Mouse (Mus musculus) bone marrow, adult 2 months (tissue): ENCODE results near the gene Piwil1.

ENCODE experiments used
- CTCF ChIP-seq: fragments of 200-500 bp; IDR thresholded peaks from 2 replicates; pipeline ENCODE4 v1.5.1; 2011; ENCODE audit warnings: low read length, control low read depth; ENCODE audit not compliant: control insufficient read depth, insufficient read depth
- POLR2A ChIP-seq: fragments of 200-500 bp; IDR thresholded peaks from 2 replicates; pipeline ENCODE4 v1.6.1; 2011; ENCODE audit warnings: low read depth, mild to moderate bottlenecking, control low read depth, low read length, borderline replicate concordance; ENCODE audit not compliant: control insufficient read depth

DNA sequence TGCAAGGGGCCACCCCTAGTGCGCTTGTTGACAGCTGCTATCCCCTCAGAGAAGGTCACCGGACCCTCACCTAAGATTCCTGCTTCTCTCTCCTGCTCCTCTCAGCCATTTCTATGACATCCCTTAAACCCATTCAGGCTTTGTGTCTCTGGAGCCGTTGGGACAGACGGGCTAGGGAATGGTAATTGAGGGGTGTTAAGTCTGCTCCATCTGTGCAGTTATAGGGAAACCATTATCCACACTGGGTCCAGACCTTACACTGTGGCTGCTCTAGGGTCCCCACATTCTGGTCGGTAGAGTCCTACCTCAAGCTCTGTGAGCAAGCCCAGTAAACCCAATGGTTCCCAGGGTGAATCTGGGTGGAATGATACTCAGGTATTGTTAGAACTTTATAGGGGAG is 6.6 kb downstream of the Piwil1 start:
- TF ChIP-seq CTCF (no peak), POLR2A (no peak)
